Mouse (Mus musculus): Measurements from ENCODE around the gene Wdr59. TPM values are rescaled to one million over a fixed set of nuclear protein-coding genes. Genes with fewer than 3 reads are reported as not detected.

Wdr59 gene
- polyA plus RNA-seq, 1 experiment from 2014 or later, result 6.6 TPM

DNA sequence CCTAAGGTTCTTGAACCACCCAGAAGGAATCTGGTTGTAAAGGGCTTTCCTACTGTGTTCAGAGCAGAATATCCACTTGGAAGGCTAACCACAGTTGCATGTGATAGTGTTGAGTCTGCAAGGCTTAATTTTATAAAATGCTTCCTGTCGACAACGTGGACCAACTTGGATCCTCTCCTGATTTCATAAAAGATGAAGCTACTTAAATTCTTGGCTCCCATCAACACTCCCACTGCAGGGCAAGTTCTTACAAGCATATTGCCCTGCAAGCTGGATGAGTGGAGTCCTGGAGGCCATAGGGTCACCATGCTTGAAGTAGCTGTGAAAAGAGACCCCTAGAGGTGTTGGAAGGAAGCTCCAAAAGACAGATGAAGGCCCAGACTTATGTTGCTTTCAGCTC, 99.3 kb downstream of the Wdr59 start:
- no peak overlapping the region for H3K27ac ChIP-seq (replicated peaks)
- H3K4me3 ChIP-seq, result no peak overlapping the region
- no peaks in the 10 kb centered on the region for H3K9me3 ChIP-seq
- no peaks in the 10 kb centered on the region for H3K27me3 ChIP-seq (replicated peaks; ENCODE audit: low read depth, poor library complexity, severe bottlenecking)
- WGBS, result 88% methylated on average over 2 of the region's 2 CpGs
- no peaks in the 10 kb centered on the region for H3K36me3 ChIP-seq (replicated peaks)
- DNase-seq (ENCODE audit: low spot score), result no peak
- H3K4me1 ChIP-seq, result no peaks in the 10 kb centered on the region

DNA sequence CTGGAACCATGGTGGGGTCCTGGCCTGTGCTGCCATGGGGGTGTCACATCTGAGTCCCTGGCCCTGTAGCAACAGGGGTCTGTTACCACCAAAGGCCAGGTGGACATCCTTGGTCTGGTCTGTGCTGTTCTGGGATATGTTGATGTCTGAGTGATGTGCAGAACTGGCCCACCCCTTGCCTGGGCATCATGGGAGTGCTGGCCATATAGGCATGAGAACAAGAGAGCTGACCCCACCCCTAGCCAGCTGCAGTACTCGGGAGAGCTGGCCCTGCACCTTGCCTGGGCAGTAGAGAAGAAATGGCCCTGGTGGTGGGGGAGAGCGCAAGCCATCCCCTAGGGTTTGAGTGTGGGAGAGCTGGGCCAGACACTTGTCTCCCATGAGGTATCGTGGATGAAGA, 102.7 kb downstream of the Wdr59 start:
- no peak overlapping the region for H3K4me3 ChIP-seq
- H3K27ac ChIP-seq (replicated peaks), result no peak overlapping the region
- no peaks in the 10 kb centered on the region for H3K36me3 ChIP-seq (replicated peaks)
- H3K9me3 ChIP-seq, result no peaks in the 10 kb centered on the region
- WGBS, result 75% methylated on average over 3 of the region's 3 CpGs
- no peaks in the 10 kb centered on the region for H3K27me3 ChIP-seq (replicated peaks; ENCODE audit: low read depth, poor library complexity, severe bottlenecking)
- DNase-seq (ENCODE audit: low spot score), result no peak
- no peaks in the 10 kb centered on the region for H3K4me1 ChIP-seq

DNA sequence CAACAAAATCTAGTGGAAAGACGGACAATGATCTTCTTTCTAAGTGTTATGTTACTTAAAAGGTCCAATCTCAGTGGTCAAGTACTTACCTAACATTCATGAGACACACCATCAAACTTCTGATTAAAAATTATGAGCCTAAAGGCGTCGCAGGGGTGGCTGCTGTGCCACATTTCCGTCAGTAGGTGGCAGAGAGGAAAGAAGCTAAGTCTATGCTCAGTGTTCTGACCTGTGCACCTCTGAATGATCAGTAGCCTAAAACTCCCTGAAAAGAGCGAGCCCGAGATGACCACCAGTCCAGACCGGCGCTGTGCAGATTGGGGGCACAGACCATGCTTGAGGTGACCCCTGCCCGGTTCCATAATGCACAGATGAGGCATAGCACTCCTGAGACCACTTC, 103.3 kb downstream of the Wdr59 start:
- Histone ChIP-seq H3K4me3 (no peak overlapping the region), H3K27ac (replicated peaks) (no peak overlapping the region), H3K4me1 (no peaks in the 10 kb centered on the region), H3K9me3 (no peaks in the 10 kb centered on the region), H3K36me3 (replicated peaks) (no peaks in the 10 kb centered on the region), H3K27me3 (replicated peaks; ENCODE audit: low read depth, poor library complexity, severe bottlenecking) (no peaks in the 10 kb centered on the region)
- peak; percentile 40 for DNase-seq (ENCODE audit: low spot score)
- WGBS, result 34% methylated on average over 9 of the region's 9 CpGs

DNA sequence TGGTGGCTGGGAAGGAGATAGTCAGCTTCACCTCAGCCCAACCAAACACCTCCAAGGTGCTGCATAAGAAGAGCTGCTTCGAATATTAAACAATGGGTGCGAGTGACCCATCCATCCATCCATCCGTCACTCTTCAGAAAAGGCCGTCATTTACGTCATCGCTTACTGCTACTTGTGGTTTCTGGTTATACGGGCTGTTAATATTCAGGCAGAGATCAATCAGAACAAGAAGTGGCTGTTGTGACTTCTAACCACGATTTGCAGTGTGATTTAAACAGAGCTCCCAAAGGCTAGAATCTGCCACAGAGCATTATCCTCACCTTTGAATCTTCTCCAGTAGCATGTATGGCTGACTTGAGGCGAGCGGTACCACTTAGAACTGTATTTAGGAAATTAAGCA, 104.7 kb downstream of the Wdr59 start:
- Histone ChIP-seq H3K4me3 (no peak overlapping the region), H3K27me3 (replicated peaks; ENCODE audit: low read depth, poor library complexity, severe bottlenecking) (no peaks in the 10 kb centered on the region), H3K4me1 (no peaks in the 10 kb centered on the region), H3K9me3 (no peaks in the 10 kb centered on the region), H3K27ac (replicated peaks) (no peak overlapping the region), H3K36me3 (replicated peaks) (no peaks in the 10 kb centered on the region)
- WGBS, result 88% methylated on average over 10 of the region's 10 CpGs
- DNase-seq (ENCODE audit: low spot score), result no peak

DNA sequence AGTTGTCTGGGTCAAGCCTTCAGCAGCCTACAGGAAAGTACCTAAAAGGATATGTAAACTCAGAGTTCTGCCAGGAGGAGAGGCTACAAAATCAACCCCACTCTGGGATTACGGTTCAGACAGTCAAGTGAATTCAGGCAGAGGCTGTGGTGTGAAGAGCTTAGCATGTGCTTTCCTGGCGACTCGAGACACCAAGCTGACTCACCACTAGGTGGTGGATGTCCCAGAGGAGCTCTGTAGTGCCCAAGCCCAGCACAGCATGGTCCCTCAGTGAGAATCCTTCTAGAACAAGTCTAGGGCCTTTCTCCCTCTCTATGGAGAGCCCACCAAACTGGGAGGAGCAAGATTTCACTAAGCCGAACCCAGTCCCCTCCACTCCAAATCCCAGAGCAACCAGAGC, 118.5 kb downstream of the Wdr59 start:
- Histone ChIP-seq H3K9me3 (no peaks in the 10 kb centered on the region), H3K27ac (replicated peaks) (no peak overlapping the region), H3K4me3 (no peak overlapping the region), H3K36me3 (replicated peaks) (no peaks in the 10 kb centered on the region), H3K27me3 (replicated peaks; ENCODE audit: low read depth, poor library complexity, severe bottlenecking) (peaks cover 10% of the 10 kb centered on the region; the same call in 1 of the 2 replicates), H3K4me1 (no peaks in the 10 kb centered on the region)
- WGBS, result 55% methylated on average over 4 of the region's 4 CpGs
- DNase-seq (ENCODE audit: low spot score), result no peak

Small RNAs within 50 kb of the gene (microRNA-seq; reads per million reads assigned to microRNA genes)
- not detected for gene Mir1957b

Other genes starting within 250 kb of the Wdr59 start
- gene Rfwd3, start 221.9 kb downstream of the Wdr59 start, polyA plus RNA-seq (2016; fragmentation: Nextera tagmentation; extraction: Ambion mirVana), result 97.9 and 109 TPM in 2 replicates
- gene Mlkl, start 183.9 kb downstream of the Wdr59 start, polyA plus RNA-seq (2016; fragmentation: Nextera tagmentation; extraction: Ambion mirVana), result 0.21 and 0.60 TPM in 2 replicates
- 0.09 TPM in 1 of 2 replicates, not detected in the other for gene Fa2h, start 128.3 kb downstream of the Wdr59 start, polyA plus RNA-seq (2016; fragmentation: Nextera tagmentation; extraction: Ambion mirVana)
- 32.0 and 36.3 TPM in 2 replicates for gene Znrf1, start 14.0 kb upstream of the Wdr59 start, polyA plus RNA-seq (2016; fragmentation: Nextera tagmentation; extraction: Ambion mirVana)
- gene Ldhd, start 108.3 kb upstream of the Wdr59 start, polyA plus RNA-seq (2016; fragmentation: Nextera tagmentation; extraction: Ambion mirVana), result 0.23 and 0.25 TPM in 2 replicates
- 20.2 and 20.9 TPM in 2 replicates for gene Zfp1, start 121.3 kb upstream of the Wdr59 start, polyA plus RNA-seq (2016; fragmentation: Nextera tagmentation; extraction: Ambion mirVana)
- not detected in 2 replicates for gene Ctrb1, start 168.9 kb upstream of the Wdr59 start, polyA plus RNA-seq (2016; fragmentation: Nextera tagmentation; extraction: Ambion mirVana)
- gene Bcar1, start 221.7 kb upstream of the Wdr59 start, polyA plus RNA-seq (2016; fragmentation: Nextera tagmentation; extraction: Ambion mirVana), result 61.1 and 62.4 TPM in 2 replicates